Mouse (Mus musculus) olfactory bulb, adult 2 months (tissue): Measurements from ENCODE around the gene Khdrbs2.

Experiments used
- CTCF ChIP-seq: fragments of 200-500 bp; IDR thresholded peaks from 2 replicates; pipeline ENCODE4 v1.5.1; 2012; ENCODE audit warnings: low read depth, mild to moderate bottlenecking, low read length, moderate library complexity; ENCODE audit not compliant: insufficient read depth
- POLR2A ChIP-seq: fragments of 200-500 bp; IDR thresholded peaks from 2 replicates; pipeline ENCODE4 v1.6.1; 2012; ENCODE audit warnings: mild to moderate bottlenecking, low read depth, low read length, moderate library complexity; ENCODE audit not compliant: insufficient read depth

DNA sequence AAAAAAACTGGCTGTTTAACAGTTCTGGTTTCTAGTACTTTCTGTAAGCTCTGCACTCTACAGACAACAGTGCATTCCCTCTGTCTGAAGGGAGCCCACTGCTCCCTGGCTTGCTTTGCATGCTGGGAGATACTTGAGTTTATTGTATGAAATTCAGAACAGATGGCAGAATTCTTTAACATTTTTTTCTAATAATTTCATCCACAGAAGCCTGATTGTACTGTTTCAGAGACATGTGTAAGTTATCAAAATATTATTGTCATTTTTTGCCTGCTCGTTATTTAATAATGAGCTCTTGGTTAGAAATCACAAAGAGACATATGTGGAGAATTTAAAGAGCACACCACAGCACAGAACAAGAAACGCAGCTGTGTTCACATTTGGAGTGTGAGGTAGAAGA is 191.0 kb downstream of the Khdrbs2 start:
- TF ChIP-seq CTCF (no peak), POLR2A (no peak)
